Mouse (Mus musculus): ENCODE results near the gene Ptprm. TPM values are rescaled to one million over a fixed set of nuclear protein-coding genes. Genes with fewer than 3 reads are reported as not detected.

Ptprm gene
- polyA plus RNA-seq, 1 experiment from 2014 or later: 45.7 TPM

GRCm38 (mm10) chr17:66808186-66808585, 546.1 kb downstream of the Ptprm start:
- ATAC-seq (ENCODE audit: low read depth): no peak
- H3K9ac ChIP-seq (ENCODE audit: low read length): no peak overlapping the region
- no peak overlapping the region for H3K4me2 ChIP-seq (ENCODE audit: low read depth, low read length)
- 49% methylated on average over 8 of the region's 8 CpGs for WGBS
- no peaks in the 10 kb centered on the region for H3K27me3 ChIP-seq (ENCODE audit: control insufficient read depth, insufficient read depth, low read depth, low read length)
- no peaks in the 10 kb centered on the region for H3K4me1 ChIP-seq (replicated peaks; ENCODE audit: control insufficient read depth, insufficient read depth, low read length)
- H3K36me3 ChIP-seq (ENCODE audit: control insufficient read depth, insufficient read depth, low read length): peaks cover 4% of the 10 kb centered on the region; the same call in 1 of the 2 replicates
- H3K9me3 ChIP-seq (ENCODE audit: control insufficient read depth, low read length): no peaks in the 10 kb centered on the region
- no peak overlapping the region for H3K27ac ChIP-seq (ENCODE audit: low read length)
- H3K4me3 ChIP-seq (ENCODE audit: low read length): no peak overlapping the region

GRCm38 (mm10) chr17:66801831-66802687, 552.2 kb downstream of the Ptprm start:
- H3K27ac ChIP-seq (ENCODE audit: low read length): no peak overlapping the region
- no peaks in the 10 kb centered on the region for H3K4me1 ChIP-seq (replicated peaks; ENCODE audit: control insufficient read depth, insufficient read depth, low read length)
- H3K36me3 ChIP-seq (ENCODE audit: control insufficient read depth, insufficient read depth, low read length): no peaks in the 10 kb centered on the region
- H3K9me3 ChIP-seq (ENCODE audit: control insufficient read depth, low read length): no peaks in the 10 kb centered on the region
- ATAC-seq (ENCODE audit: low read depth): no peak
- H3K4me3 ChIP-seq (ENCODE audit: low read length): no peak overlapping the region
- no peaks in the 10 kb centered on the region for H3K27me3 ChIP-seq (ENCODE audit: control insufficient read depth, insufficient read depth, low read depth, low read length)
- WGBS: 37% methylated on average over 10 of the region's 10 CpGs
- H3K9ac ChIP-seq (ENCODE audit: low read length): no peak overlapping the region
- H3K4me2 ChIP-seq (ENCODE audit: low read depth, low read length): no peak overlapping the region

- Histone ChIP-seq H3K27ac (ENCODE audit: low read length) (no peak overlapping the region), H3K9ac (ENCODE audit: low read length) (no peak overlapping the region), H3K4me1 (replicated peaks; ENCODE audit: control insufficient read depth, insufficient read depth, low read length) (no peaks in the 10 kb centered on the region), H3K36me3 (ENCODE audit: control insufficient read depth, insufficient read depth, low read length) (no peaks in the 10 kb centered on the region), H3K4me3 (ENCODE audit: low read length) (no peak overlapping the region), H3K27me3 (ENCODE audit: control insufficient read depth, insufficient read depth, low read depth, low read length) (no peaks in the 10 kb centered on the region), H3K4me2 (ENCODE audit: low read depth, low read length) (no peak overlapping the region), H3K9me3 (ENCODE audit: control insufficient read depth, low read length) (no peaks in the 10 kb centered on the region)
- 63% methylated on average over 6 of the region's 6 CpGs for WGBS
- no peak for ATAC-seq (ENCODE audit: low read depth)
Observed at GRCm38 (mm10) chr17:66800231-66800630, 554.0 kb downstream of the Ptprm start.

GRCm38 (mm10) chr17:66786166-66786565, 568.1 kb downstream of the Ptprm start:
- ATAC-seq (ENCODE audit: low read depth): no peak
- Histone ChIP-seq H3K9ac (ENCODE audit: low read length) (no peak overlapping the region), H3K4me1 (replicated peaks; ENCODE audit: control insufficient read depth, insufficient read depth, low read length) (no peaks in the 10 kb centered on the region), H3K4me3 (ENCODE audit: low read length) (no peak overlapping the region), H3K9me3 (ENCODE audit: control insufficient read depth, low read length) (no peaks in the 10 kb centered on the region), H3K4me2 (ENCODE audit: low read depth, low read length) (no peak overlapping the region), H3K36me3 (ENCODE audit: control insufficient read depth, insufficient read depth, low read length) (no peaks in the 10 kb centered on the region), H3K27me3 (ENCODE audit: control insufficient read depth, insufficient read depth, low read depth, low read length) (no peaks in the 10 kb centered on the region), H3K27ac (ENCODE audit: low read length) (no peak overlapping the region)
- WGBS: 51% methylated on average over 12 of the region's 12 CpGs

GRCm38 (mm10) chr17:66785586-66785985, 568.7 kb downstream of the Ptprm start:
- WGBS: 81% methylated on average over 11 of the region's 11 CpGs
- Histone ChIP-seq H3K27me3 (ENCODE audit: control insufficient read depth, insufficient read depth, low read depth, low read length) (no peaks in the 10 kb centered on the region), H3K9me3 (ENCODE audit: control insufficient read depth, low read length) (no peaks in the 10 kb centered on the region), H3K4me3 (ENCODE audit: low read length) (no peak overlapping the region), H3K4me2 (ENCODE audit: low read depth, low read length) (no peak overlapping the region), H3K9ac (ENCODE audit: low read length) (no peak overlapping the region), H3K4me1 (replicated peaks; ENCODE audit: control insufficient read depth, insufficient read depth, low read length) (no peaks in the 10 kb centered on the region), H3K27ac (ENCODE audit: low read length) (no peak overlapping the region), H3K36me3 (ENCODE audit: control insufficient read depth, insufficient read depth, low read length) (no peaks in the 10 kb centered on the region)
- ATAC-seq (ENCODE audit: low read depth): no peak

GRCm38 (mm10) chr17:66783601-66784000, 570.7 kb downstream of the Ptprm start:
- 86% methylated on average over 4 of the region's 4 CpGs for WGBS
- H3K4me2 ChIP-seq (ENCODE audit: low read depth, low read length): no peak overlapping the region
- no peaks in the 10 kb centered on the region for H3K4me1 ChIP-seq (replicated peaks; ENCODE audit: control insufficient read depth, insufficient read depth, low read length)
- no peak overlapping the region for H3K4me3 ChIP-seq (ENCODE audit: low read length)
- no peak overlapping the region for H3K9ac ChIP-seq (ENCODE audit: low read length)
- no peaks in the 10 kb centered on the region for H3K9me3 ChIP-seq (ENCODE audit: control insufficient read depth, low read length)
- no peak overlapping the region for H3K27ac ChIP-seq (ENCODE audit: low read length)
- ATAC-seq (ENCODE audit: low read depth): no peak
- no peaks in the 10 kb centered on the region for H3K27me3 ChIP-seq (ENCODE audit: control insufficient read depth, insufficient read depth, low read depth, low read length)
- no peaks in the 10 kb centered on the region for H3K36me3 ChIP-seq (ENCODE audit: control insufficient read depth, insufficient read depth, low read length)

GRCm38 (mm10) chr17:66783075-66783492, 571.2 kb downstream of the Ptprm start:
- no peaks in the 10 kb centered on the region for H3K4me1 ChIP-seq (replicated peaks; ENCODE audit: control insufficient read depth, insufficient read depth, low read length)
- H3K9me3 ChIP-seq (ENCODE audit: control insufficient read depth, low read length): no peaks in the 10 kb centered on the region
- 65% methylated on average over 10 of the region's 10 CpGs for WGBS
- H3K27me3 ChIP-seq (ENCODE audit: control insufficient read depth, insufficient read depth, low read depth, low read length): no peaks in the 10 kb centered on the region
- no peak overlapping the region for H3K4me3 ChIP-seq (ENCODE audit: low read length)
- H3K27ac ChIP-seq (ENCODE audit: low read length): no peak overlapping the region
- no peak overlapping the region for H3K4me2 ChIP-seq (ENCODE audit: low read depth, low read length)
- no peak overlapping the region for H3K9ac ChIP-seq (ENCODE audit: low read length)
- H3K36me3 ChIP-seq (ENCODE audit: control insufficient read depth, insufficient read depth, low read length): no peaks in the 10 kb centered on the region
- ATAC-seq (ENCODE audit: low read depth): no peak

GRCm38 (mm10) chr17:66781910-66782309, 572.3 kb downstream of the Ptprm start:
- ATAC-seq (ENCODE audit: low read depth): no peak
- WGBS: 68% methylated on average over 3 of the region's 3 CpGs
- H3K4me2 ChIP-seq (ENCODE audit: low read depth, low read length): no peak overlapping the region

GRCm38 (mm10) chr17:66779026-66779425, 575.2 kb downstream of the Ptprm start:
- Histone ChIP-seq H3K4me1 (replicated peaks; ENCODE audit: control insufficient read depth, insufficient read depth, low read length) (no peaks in the 10 kb centered on the region), H3K4me2 (ENCODE audit: low read depth, low read length) (no peak overlapping the region), H3K4me3 (ENCODE audit: low read length) (no peak overlapping the region), H3K9ac (ENCODE audit: low read length) (no peak overlapping the region), H3K36me3 (ENCODE audit: control insufficient read depth, insufficient read depth, low read length) (no peaks in the 10 kb centered on the region), H3K27me3 (ENCODE audit: control insufficient read depth, insufficient read depth, low read depth, low read length) (no peaks in the 10 kb centered on the region), H3K9me3 (ENCODE audit: control insufficient read depth, low read length) (no peaks in the 10 kb centered on the region), H3K27ac (ENCODE audit: low read length) (no peak overlapping the region)
- 76% methylated on average over 1 of the region's 1 CpGs for WGBS
- no peak for ATAC-seq (ENCODE audit: low read depth)

More at GRCm38 (mm10) chr17:66781910-66782309, 572.3 kb downstream of the Ptprm start:
- Histone ChIP-seq H3K4me3 (ENCODE audit: low read length) (no peak overlapping the region), H3K27ac (ENCODE audit: low read length) (no peak overlapping the region), H3K9ac (ENCODE audit: low read length) (no peak overlapping the region), H3K27me3 (ENCODE audit: control insufficient read depth, insufficient read depth, low read depth, low read length) (no peaks in the 10 kb centered on the region), H3K36me3 (ENCODE audit: control insufficient read depth, insufficient read depth, low read length) (no peaks in the 10 kb centered on the region), H3K4me1 (replicated peaks; ENCODE audit: control insufficient read depth, insufficient read depth, low read length) (no peaks in the 10 kb centered on the region), H3K9me3 (ENCODE audit: control insufficient read depth, low read length) (no peaks in the 10 kb centered on the region)
